Mouse (Mus musculus) hindbrain, embryonic 16.5 days (tissue): ENCODE results near the gene Hivep2. TPM values are rescaled to one million over a fixed set of nuclear protein-coding genes. Genes with fewer than 3 reads are reported as not detected.

Source experiments
- ATAC-seq: fragments of 200-750 bp; cut with Nextera tagmentation; 2 replicates; pipeline ENCODE4 v1.8.0; 2017; ENCODE audit warnings: moderate TSS enrichment, moderate library complexity
- H3K27ac ChIP-seq: fragments of 300-500 bp; sonication (generic); 2 replicates; pipeline ENCODE4 v1.5.1; 2014; ENCODE audit warnings: low read depth, mild to moderate bottlenecking, control low read depth, low read length, moderate library complexity
- H3K27me3 ChIP-seq: fragments of 300-500 bp; sonication (generic); replicated peaks from 2 replicates; pipeline ENCODE4 v1.6.1; 2014; ENCODE audit warnings: low read length; ENCODE audit not compliant: control insufficient read depth, insufficient read depth
- H3K36me3 ChIP-seq: fragments of 300-500 bp; sonication (generic); 2 replicates; pipeline ENCODE4 v1.6.1; 2014; ENCODE audit warnings: mild to moderate bottlenecking, low read length, moderate library complexity, mixed read lengths; ENCODE audit not compliant: control insufficient read depth, insufficient read depth
- H3K4me1 ChIP-seq: fragments of 300-500 bp; sonication (generic); 2 replicates; pipeline ENCODE4 v1.6.1; 2014; ENCODE audit warnings: low read depth, low read length; ENCODE audit not compliant: control insufficient read depth, insufficient read depth
- H3K4me2 ChIP-seq: fragments of 300-500 bp; sonication (generic); 2 replicates; pipeline ENCODE4 v1.6.1; 2014; ENCODE audit warnings: mild to moderate bottlenecking, low read length, control low read depth, moderate library complexity
- H3K4me3 ChIP-seq: fragments of 300-500 bp; sonication (generic); 2 replicates; pipeline ENCODE4 v1.5.1; 2014; ENCODE audit warnings: mild to moderate bottlenecking, low read length, control low read depth, moderate library complexity
- H3K9ac ChIP-seq: fragments of 300-500 bp; sonication (generic); 2 replicates; pipeline ENCODE4 v1.6.1; 2014; ENCODE audit warnings: low read depth, mild to moderate bottlenecking, control low read depth, low read length, moderate library complexity
- H3K9me3 ChIP-seq: fragments of 300-500 bp; sonication (generic); 2 replicates; pipeline ENCODE4 v1.6.1; 2014; ENCODE audit warnings: mild to moderate bottlenecking, low read length, moderate library complexity; ENCODE audit not compliant: control insufficient read depth
- WGBS: fragments of 180-500 bp; shearing (Covaris S2); extraction: QIAGEN DNeasy Blood & Tissue Kit; methylation state at CpG from one replicate; pipeline ENCODE4 v1.1.7; 2014; 5-methylcytosine and 5-hydroxymethylcytosine counted together
- polyA plus RNA-seq: library from polyadenylated mRNA; unstranded; fragments of >200 nt; fragmentation: Nextera tagmentation; extraction: Ambion mirVana; gene quantifications from 2 replicates; pipeline ENCODE4 v1.2.1, GENCODE M21; 2015

The Hivep2 gene
- polyA plus RNA-seq, 1 experiment from 2014 or later = 12.5 TPM

DNA sequence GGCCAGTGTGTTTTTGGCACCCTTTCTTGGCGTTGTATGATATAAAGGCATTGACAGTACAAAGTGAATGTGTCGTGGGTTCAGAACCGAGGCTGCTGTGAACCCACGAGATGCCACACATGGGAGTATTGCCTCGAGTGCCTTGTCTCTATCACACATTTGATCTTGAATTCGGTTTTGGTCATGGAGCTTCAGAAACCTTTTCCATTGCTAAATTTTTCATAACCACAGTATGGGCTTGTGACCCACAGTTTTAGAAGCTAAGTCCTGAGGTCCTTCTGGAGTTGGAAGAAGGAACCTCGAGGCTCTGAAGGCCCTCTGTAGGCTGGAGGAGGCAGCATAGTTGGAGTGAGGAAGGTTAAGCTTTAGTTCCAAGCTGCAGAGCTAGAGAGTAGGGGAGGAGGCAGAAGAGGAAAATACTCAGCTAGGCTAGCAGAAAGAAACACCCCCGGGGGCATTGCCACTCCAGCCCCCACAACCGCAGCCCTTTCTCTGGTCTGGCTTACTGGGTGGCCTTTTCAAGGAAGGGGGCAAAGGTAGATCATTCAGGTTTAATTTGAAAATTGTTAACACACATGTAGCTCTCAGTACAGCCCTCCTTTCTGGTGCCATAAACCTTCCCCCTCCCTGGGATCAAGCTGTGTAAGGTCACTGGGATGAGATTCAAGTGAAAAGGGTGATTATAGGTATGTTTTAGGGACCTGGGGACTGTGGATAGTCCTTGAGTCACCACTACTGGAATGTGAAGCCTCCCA, 75.0 kb downstream of the Hivep2 start:
- no peak overlapping the region for H3K4me3 ChIP-seq
- no peaks in the 10 kb centered on the region for H3K9me3 ChIP-seq
- peaks cover 3% of the 10 kb centered on the region for H3K4me1 ChIP-seq
- H3K27ac ChIP-seq = no peak overlapping the region
- no peak overlapping the region for H3K9ac ChIP-seq
- 87% methylated on average over 9 of the region's 9 CpGs for WGBS
- no peak overlapping the region for H3K4me2 ChIP-seq
- ATAC-seq = no peak
- no peaks in the 10 kb centered on the region for H3K36me3 ChIP-seq
- H3K27me3 ChIP-seq = no peaks in the 10 kb centered on the region

DNA sequence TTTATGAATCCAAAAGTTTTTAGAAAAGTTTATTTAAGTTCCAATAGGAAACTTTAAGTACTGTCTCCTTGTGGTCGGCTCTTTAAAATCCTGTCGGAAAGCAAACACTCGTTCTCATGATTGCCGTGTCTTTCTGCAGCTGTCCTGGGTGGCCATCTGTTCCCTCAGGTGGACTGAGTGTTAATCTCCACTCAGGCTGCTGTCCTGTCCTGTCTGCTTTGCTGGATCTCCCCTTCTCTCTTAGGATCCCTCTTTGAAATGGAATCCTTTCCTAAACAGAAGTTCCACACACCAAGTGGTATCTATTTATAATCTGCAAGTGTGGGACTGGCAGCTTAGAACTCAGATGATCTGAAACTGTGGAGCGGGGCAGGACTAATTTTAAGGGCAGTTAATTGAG, 75.7 kb downstream of the Hivep2 start:
- no peak overlapping the region for H3K9ac ChIP-seq
- peaks cover 3% of the 10 kb centered on the region for H3K4me1 ChIP-seq
- H3K36me3 ChIP-seq = no peaks in the 10 kb centered on the region
- H3K9me3 ChIP-seq = no peaks in the 10 kb centered on the region
- H3K27me3 ChIP-seq = no peaks in the 10 kb centered on the region
- no peak overlapping the region for H3K4me3 ChIP-seq
- no peak for ATAC-seq
- no peak overlapping the region for H3K27ac ChIP-seq
- WGBS = 71% methylated on average over 5 of the region's 5 CpGs
- no peak overlapping the region for H3K4me2 ChIP-seq

DNA sequence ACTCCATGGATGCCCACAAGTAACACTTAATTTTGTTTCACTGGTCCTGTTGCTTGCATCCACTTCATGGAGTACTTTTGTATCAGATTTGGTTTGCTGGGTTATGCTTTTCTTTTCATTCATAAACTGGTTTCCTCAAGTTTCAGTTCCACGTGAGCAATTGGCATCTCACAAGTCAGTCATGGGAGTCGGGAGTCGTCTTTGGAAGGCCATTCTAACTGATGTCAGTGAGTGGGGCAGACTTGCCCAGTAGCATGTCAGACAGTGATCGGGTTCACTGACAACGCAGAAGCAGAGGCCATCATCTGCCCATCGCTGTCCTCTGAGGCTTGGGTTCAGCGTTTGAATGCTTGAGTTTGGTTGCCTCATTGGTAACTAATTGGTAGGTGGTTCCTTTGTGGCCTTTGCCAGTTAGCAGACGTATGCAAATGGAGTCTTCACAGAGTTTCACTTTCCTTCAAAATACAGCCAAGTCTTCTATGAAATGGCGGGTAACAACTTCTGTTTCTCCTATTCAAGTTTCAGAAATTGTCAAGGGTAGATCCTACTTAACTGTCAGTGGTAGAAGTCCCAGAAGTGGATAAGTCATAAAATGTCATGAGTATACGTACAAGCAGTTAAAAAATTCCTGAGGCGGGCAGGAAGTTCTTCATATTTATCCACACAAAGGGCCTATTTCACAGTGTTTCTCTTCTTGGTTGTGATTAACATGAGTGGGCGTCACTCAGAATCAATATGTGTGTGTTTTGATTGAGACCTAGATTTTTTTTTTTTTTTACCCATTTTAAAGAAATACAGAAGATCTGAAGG, 76.9 kb downstream of the Hivep2 start:
- 84% methylated on average over 12 of the region's 12 CpGs for WGBS
- no peak for ATAC-seq
- no peaks in the 10 kb centered on the region for H3K9me3 ChIP-seq
- no peak overlapping the region for H3K9ac ChIP-seq
- no peaks in the 10 kb centered on the region for H3K27me3 ChIP-seq
- peaks cover 4% of the 10 kb centered on the region for H3K4me1 ChIP-seq
- H3K4me2 ChIP-seq = no peak overlapping the region
- H3K27ac ChIP-seq = no peak overlapping the region
- no peaks in the 10 kb centered on the region for H3K36me3 ChIP-seq
- H3K4me3 ChIP-seq = no peak overlapping the region

DNA sequence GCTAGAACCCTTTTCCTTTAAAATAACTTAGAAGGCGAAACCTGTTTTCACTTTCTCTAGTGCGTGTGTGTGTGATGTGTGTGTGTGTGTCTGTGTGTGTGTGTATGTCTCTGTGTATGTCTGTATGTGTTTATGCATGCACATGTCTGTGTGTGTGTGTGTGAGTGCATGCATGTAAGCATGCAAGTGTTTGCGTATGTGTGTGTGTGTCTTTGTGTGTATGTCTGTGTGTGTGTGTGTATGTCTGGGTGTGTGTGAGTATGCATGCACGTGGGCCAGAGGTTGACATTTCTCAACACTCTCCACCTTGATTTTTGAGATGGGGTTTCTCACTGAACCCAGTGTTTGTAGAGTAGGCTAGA, 77.5 kb downstream of the Hivep2 start:
- Histone ChIP-seq H3K4me1 (peaks cover 10% of the 10 kb centered on the region), H3K27ac (no peak overlapping the region), H3K4me2 (no peak overlapping the region), H3K36me3 (no peaks in the 10 kb centered on the region), H3K9me3 (no peaks in the 10 kb centered on the region), H3K4me3 (no peak overlapping the region), H3K27me3 (no peaks in the 10 kb centered on the region), H3K9ac (no peak overlapping the region)
- WGBS = 98% methylated on average over 4 of the region's 4 CpGs
- ATAC-seq = no peak

DNA sequence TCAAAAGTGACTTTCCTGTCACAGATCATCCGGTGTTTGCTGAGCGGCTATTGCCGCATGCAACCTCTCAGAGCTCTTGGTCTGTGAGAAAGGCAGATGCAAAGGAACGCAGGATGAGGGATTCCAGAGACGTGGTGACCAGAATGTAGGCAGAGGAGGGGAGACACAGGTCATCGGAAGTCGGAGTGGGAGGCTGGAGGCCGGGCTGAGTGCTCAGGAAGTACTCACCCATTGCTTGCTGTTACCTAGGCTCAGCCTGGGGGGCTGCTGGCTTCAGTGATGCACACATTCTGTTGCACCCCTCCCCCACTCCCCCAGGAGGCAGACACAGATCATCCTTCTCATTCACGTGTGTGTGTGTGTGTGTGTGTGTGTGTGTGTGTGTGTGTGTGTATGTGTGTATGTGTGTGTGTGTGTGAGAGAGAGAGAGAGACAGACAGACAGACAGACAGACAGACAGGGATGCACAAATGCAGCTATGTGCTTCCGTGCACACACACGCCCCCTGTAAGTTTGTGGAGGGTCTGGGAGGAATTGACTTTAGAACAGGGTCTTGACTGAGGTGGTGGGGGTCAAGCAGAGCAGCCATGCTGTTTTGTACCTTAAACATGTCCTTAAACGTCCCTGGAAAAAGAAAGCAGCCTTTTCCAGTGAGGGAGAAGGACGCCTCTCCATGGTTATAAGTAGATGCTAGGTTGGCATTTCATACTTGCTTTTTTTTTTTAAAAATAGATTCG, 78.3 kb downstream of the Hivep2 start:
- no peaks in the 10 kb centered on the region for H3K27me3 ChIP-seq
- no peaks in the 10 kb centered on the region for H3K9me3 ChIP-seq
- no peak overlapping the region for H3K4me2 ChIP-seq
- H3K9ac ChIP-seq = no peak overlapping the region
- H3K4me3 ChIP-seq = no peak overlapping the region
- H3K4me1 ChIP-seq = peaks cover 13% of the 10 kb centered on the region
- 59% methylated on average over 14 of the region's 14 CpGs for WGBS
- no peak overlapping the region for H3K27ac ChIP-seq
- H3K36me3 ChIP-seq = no peaks in the 10 kb centered on the region
- ATAC-seq = no peak

DNA sequence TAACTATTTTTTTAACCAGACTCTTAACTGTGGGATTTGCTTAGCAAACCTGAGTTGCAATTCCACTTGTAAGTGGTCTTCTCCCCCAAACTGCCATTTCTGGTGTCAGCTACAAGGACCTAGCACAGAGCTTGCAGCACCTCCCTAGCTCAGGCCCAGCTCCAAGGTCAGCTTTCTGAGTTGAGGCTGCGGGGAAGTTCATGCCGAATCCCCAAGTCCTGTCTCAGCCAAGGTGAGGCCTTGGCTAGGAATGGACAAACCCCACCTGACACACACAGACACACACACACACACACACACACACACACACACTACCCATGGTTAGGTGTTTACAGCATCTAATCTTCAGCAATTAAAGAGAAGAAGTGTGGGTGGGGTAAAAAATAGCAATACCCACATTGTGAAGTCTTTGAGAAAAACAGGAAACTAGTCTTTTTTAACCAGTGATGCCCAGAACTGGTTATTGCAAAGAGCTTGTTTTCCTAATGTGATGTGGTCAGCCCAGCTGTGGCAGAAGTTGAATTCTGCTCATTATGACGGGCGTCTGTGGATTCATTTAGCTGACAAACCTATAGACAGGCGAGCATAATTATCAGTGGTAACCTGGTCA, 79.0 kb downstream of the Hivep2 start:
- ATAC-seq = no peak
- Histone ChIP-seq H3K4me1 (peaks cover 13% of the 10 kb centered on the region), H3K27ac (no peak overlapping the region), H3K36me3 (no peaks in the 10 kb centered on the region), H3K9me3 (no peaks in the 10 kb centered on the region), H3K4me2 (no peak overlapping the region), H3K4me3 (no peak overlapping the region), H3K27me3 (no peaks in the 10 kb centered on the region), H3K9ac (no peak overlapping the region)
- 80% methylated on average over 5 of the region's 5 CpGs for WGBS

DNA sequence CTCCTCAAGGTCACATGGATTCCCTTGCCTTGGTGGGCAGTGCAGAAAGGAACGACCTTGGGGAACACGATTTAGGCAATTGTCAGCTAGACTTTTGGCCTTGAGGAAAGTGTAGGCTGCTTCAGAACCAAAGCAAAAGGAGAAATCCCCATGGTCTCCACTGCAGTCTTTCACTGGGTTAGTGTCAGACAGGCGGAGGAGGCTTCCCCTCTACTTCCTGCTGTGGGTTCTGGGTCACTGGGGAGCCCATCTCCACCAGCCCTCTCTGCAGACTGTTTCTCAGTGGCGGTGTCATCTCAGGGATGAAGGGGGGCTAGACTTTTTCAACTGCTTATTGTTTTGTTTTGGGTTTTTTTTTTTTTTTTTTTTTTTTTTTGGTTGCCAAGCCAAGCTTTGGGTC, 79.9 kb downstream of the Hivep2 start:
- Histone ChIP-seq H3K4me3 (no peak overlapping the region), H3K27ac (no peak overlapping the region), H3K9me3 (no peaks in the 10 kb centered on the region), H3K9ac (no peak overlapping the region), H3K36me3 (no peaks in the 10 kb centered on the region), H3K4me2 (no peak overlapping the region), H3K27me3 (no peaks in the 10 kb centered on the region), H3K4me1 (peaks cover 13% of the 10 kb centered on the region)
- 51% methylated on average over 4 of the region's 4 CpGs for WGBS
- ATAC-seq = no peak

DNA sequence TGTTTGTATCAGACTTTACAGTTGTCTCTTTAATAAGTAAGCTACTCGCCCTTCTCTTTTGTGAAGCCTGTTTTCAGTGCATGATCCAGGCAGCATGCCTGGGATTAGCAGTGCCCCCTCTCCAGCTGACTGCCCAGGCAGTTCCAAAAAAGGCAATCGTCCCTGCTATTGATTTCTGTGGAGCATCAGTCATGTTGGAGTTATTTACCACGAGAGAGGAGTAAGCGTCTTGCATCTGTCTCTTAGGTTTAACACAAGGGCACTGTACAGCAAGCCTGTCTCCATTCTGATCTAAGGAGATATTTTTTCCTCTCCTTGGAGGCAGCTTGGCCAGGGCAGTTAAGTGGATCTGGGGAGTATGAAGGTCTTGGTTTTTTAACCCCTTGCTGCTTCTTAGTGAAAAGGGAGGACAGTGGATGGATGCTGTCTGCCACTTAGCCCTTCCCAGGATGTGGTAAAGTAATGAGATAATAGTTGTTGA, 80.3 kb downstream of the Hivep2 start:
- H3K4me1 ChIP-seq = peaks cover 13% of the 10 kb centered on the region
- ATAC-seq = 0 out of 2 replicates have a peak, but pooled peaks have one; percentile 22
- no peaks in the 10 kb centered on the region for H3K27me3 ChIP-seq
- no peak overlapping the region for H3K4me2 ChIP-seq
- no peak overlapping the region for H3K4me3 ChIP-seq
- no peak overlapping the region for H3K9ac ChIP-seq
- no peaks in the 10 kb centered on the region for H3K9me3 ChIP-seq
- H3K36me3 ChIP-seq = no peaks in the 10 kb centered on the region
- 19% methylated on average over 4 of the region's 4 CpGs for WGBS
- no peak overlapping the region for H3K27ac ChIP-seq
